Comparison of ENCODE assay signal across 22 mouse cellular contexts in genomic region chr4:99100724-99101123, GRCm38 (mm10).
"Had no signal": no experiment of that assay in that cellular context is flagged by ENCODE, and none has a peak within 500 bp of the region (broad histone marks: within the 10 kb centered on the region; RNA-seq: fewer than 3 reads in every experiment).

No protein-coding gene starts in this region.

- H3K4me2 ChIP-seq: limb, embryonic 12.5 days; limb, embryonic 15.5 days; liver, embryonic 11.5 days; lung, embryonic 14.5 days; midbrain, embryonic 12.5 days; midbrain, embryonic 15.5 days; neural tube, embryonic 13.5 days had no signal

- H3K9me3 ChIP-seq: limb, embryonic 12.5 days; limb, embryonic 15.5 days; midbrain, embryonic 12.5 days; midbrain, embryonic 15.5 days; neural tube, embryonic 13.5 days had no signal

- DNase-seq: kidney, adult 18-20 months; kidney, adult 9 months; kidney, postnatal 14 days; kidney, postnatal 4 days; left cerebral cortex, postnatal 4 days; liver, postnatal 0 days; lung, embryonic 14.5 days; retina, postnatal 1 day; thymus, adult 2 months; thymus, postnatal 14 days; thymus, postnatal 4 days had no signal

- H3K9ac ChIP-seq: limb, embryonic 12.5 days; limb, embryonic 15.5 days; liver, embryonic 14.5 days; liver, postnatal 0 days; lung, embryonic 14.5 days; midbrain, embryonic 12.5 days; midbrain, embryonic 15.5 days; neural tube, embryonic 13.5 days had no signal

- H3K4me1 ChIP-seq: limb, embryonic 15.5 days; midbrain, embryonic 12.5 days; midbrain, embryonic 15.5 days had no signal

- H3K27ac ChIP-seq: limb, embryonic 12.5 days; limb, embryonic 15.5 days; liver, embryonic 14.5 days; macrophage; midbrain, embryonic 12.5 days; midbrain, embryonic 15.5 days; neural tube, embryonic 13.5 days; stomach, postnatal 0 days had no signal

- H3K27me3 ChIP-seq: limb, embryonic 12.5 days; limb, embryonic 15.5 days; midbrain, embryonic 12.5 days; midbrain, embryonic 15.5 days; neural tube, embryonic 13.5 days had no signal

- ATAC-seq: liver, postnatal 0 days; lung, postnatal 0 days; midbrain, embryonic 15.5 days had no signal

- H3K36me3 ChIP-seq: midbrain, embryonic 12.5 days; midbrain, embryonic 15.5 days had no signal

- H3K4me3 ChIP-seq: limb, embryonic 12.5 days; limb, embryonic 15.5 days; midbrain, embryonic 12.5 days; midbrain, embryonic 15.5 days; myocyte; neural tube, embryonic 13.5 days had no signal
